Mouse (Mus musculus) testis, adult 2 months (tissue): Measurements from ENCODE around the gene Il11ra1.

ENCODE experiments used
- CTCF ChIP-seq: fragments of 200-500 bp; IDR thresholded peaks from 2 replicates; pipeline ENCODE4 v1.5.1; 2012; ENCODE audit warnings: low read depth, mild to moderate bottlenecking, inconsistent platforms, low read length, moderate library complexity; ENCODE audit not compliant: control insufficient read depth, insufficient read depth, insufficient replicate concordance
- POLR2A ChIP-seq: fragments of 200-500 bp; IDR thresholded peaks from 2 replicates; pipeline ENCODE4 v1.6.1; 2012; ENCODE audit warnings: low read depth, mild to moderate bottlenecking, inconsistent platforms, low read length, moderate library complexity; ENCODE audit not compliant: control insufficient read depth

- TF ChIP-seq CTCF (no peak), POLR2A (no peak)
Measured at GRCm38 (mm10) chr4:41715596-41715995, 15.8 kb downstream of the Il11ra1 start.
